Comparison of ENCODE assay signal across 17 mouse cellular contexts in genomic region chr1:135286311-135286710, GRCm38 (mm10). TPM values are rescaled to one million over a fixed set of nuclear protein-coding genes. Genes with fewer than 3 reads are reported as not detected.
DNase-seq lines count a peak whose midpoint lies in the region; TF ChIP-seq lines count a peak whose summit lies in the region.
"Had no signal": no experiment of that assay in that cellular context is flagged by ENCODE, and none has a peak within 500 bp of the region (broad histone marks: within the 10 kb centered on the region; RNA-seq: fewer than 3 reads in every experiment).

No protein-coding gene starts in this region.

- H3K4me1 ChIP-seq in lung, adult 2 months (ENCODE audit: control insufficient read depth, insufficient read depth, low read length): peaks cover 9% of the 10 kb centered on the region

- no peak for TF ChIP-seq POLR2A in lung, adult 2 months (IDR thresholded peaks at IDR 0.05; ENCODE audit: borderline replicate concordance, extremely low read depth, low read depth, low read length)

- intact Hi-C loops in heart, postnatal 36 days (cut with DNase I): no loop called here

- no peak overlapping the region for H3K4me3 ChIP-seq in lung, adult 2 months (replicated peaks; ENCODE audit: extremely low read depth, low read depth, low read length)
- H3K4me3 ChIP-seq: embryonic facial prominence, embryonic 13.5 days; forebrain, embryonic 12.5 days; heart, embryonic 13.5 days; hindbrain, embryonic 10.5 days had no signal

- DNase-seq in heart, adult 8-10 months (ENCODE audit: low spot score): peak; percentile 31
- DNase-seq in heart, postnatal 36 days: no peak
- DNase-seq in kidney, postnatal 14 days: peak; percentile 29
- DNase-seq in kidney, postnatal 10 days: no peak
- DNase-seq in lung, postnatal 10 days: peak; percentile 28
- DNase-seq in lung, adult 2 months: no peak
- DNase-seq: adrenal gland, adult 2 months; adrenal gland, postnatal 25 days; cerebellum, adult 18-20 months; cerebellum, adult 9-11 months; cerebellum, postnatal 36 days; gastrocnemius, postnatal 25 days had no signal

- TF ChIP-seq CTCF in lung, adult 2 months (IDR thresholded peaks at IDR 0.05; ENCODE audit: insufficient read depth, low read length): no peak

- 42% methylated on average over 2 of the region's 2 CpGs for WGBS in lung, adult 2 months

RNA-seq across cellular contexts. Expression of gene Rnpep, which starts 2.4 kb away (rescaled TPM):
- 10 to 100 TPM; 18.9 to 22.7 (median 21.2) TPM for total RNA-seq in heart, adult 8-10 months (2022)
- 10 to 100 TPM; 20.5 to 26.7 TPM for total RNA-seq in heart, postnatal 36 days (2021)
- 34.5 and 38.1 TPM in 2 replicates for polyA plus RNA-seq in lung, adult 2 months (2012; rRNA removed)

RNA-seq across cellular contexts. Expression of gene Timm17a, which starts 27.3 kb away (rescaled TPM):
- total RNA-seq in heart, adult 8-10 months (2022): 100 to 1,000 TPM; 342 to 418 (median 385) TPM
- total RNA-seq in heart, postnatal 36 days (2021): 100 to 1,000 TPM; 366 to 397 TPM
- 29.6 and 51.9 TPM in 2 replicates for polyA plus RNA-seq in lung, adult 2 months (2012; rRNA removed)

RNA-seq across cellular contexts. Expression of gene Elf3, which starts 27.9 kb away (rescaled TPM):
- total RNA-seq in heart, adult 8-10 months (2022): under 1 TPM in 1 of 4 experiments, not detected in 3; 0.14 TPM
- not detected for total RNA-seq in heart, postnatal 36 days (2021)
- polyA plus RNA-seq in lung, adult 2 months (2012; rRNA removed): 19.2 and 19.5 TPM in 2 replicates
- total RNA-seq: granulocyte monocyte progenitor cell, adult 5-6 weeks had no signal

RNA-seq across cellular contexts. Expression of gene Lmod1, which starts 38.3 kb away (rescaled TPM):
- 1 to 10 TPM; 1.9 to 3.0 (median 2.5) TPM for total RNA-seq in heart, adult 8-10 months (2022)
- 1 to 10 TPM; 2.9 to 3.7 TPM for total RNA-seq in heart, postnatal 36 days (2021)
- 9.3 and 12.9 TPM in 2 replicates for polyA plus RNA-seq in lung, adult 2 months (2012; rRNA removed)
- total RNA-seq: granulocyte monocyte progenitor cell, adult 5-6 weeks had no signal

Comparison
In these comparisons a context has a peak if more than half of its experiments do, and no peak if none do; other contexts are left out.
1. DNase-seq: peak in heart, adult 8-10 months (single experiment), kidney, postnatal 14 days (single experiment) and lung, postnatal 10 days (single experiment); none in heart, postnatal 36 days (0 of 2), kidney, postnatal 10 days (single experiment) and lung, adult 2 months (single experiment).